ENCODE assay signal across 27 mouse cellular contexts in the genomic region with DNA sequence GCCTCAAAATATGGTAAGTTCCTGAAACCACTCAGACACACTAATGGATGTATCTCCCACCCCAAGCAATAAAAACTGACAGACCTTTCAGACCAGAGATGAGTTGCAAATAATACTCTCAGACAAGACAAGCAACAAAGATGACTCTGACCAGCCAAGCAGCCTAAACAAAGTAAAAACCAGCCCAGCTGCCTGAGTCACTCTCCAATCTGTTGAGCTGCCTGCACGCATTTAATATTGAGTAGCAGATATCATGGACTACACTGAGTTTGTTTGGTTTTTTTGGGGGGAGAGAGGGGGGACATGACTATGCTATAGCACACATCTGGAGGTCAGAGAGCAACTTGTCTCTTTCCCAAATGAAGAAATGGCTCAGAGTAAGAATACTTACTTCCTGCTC. TPM values are rescaled to one million over a fixed set of nuclear protein-coding genes. Genes with fewer than 3 reads are reported as not detected.
DNase-seq lines count a peak whose midpoint lies in the region; ATAC-seq and TF ChIP-seq lines count a peak whose summit lies in the region.
"Had no signal": no experiment of that assay in that cellular context is flagged by ENCODE, and none has a peak within 500 bp of the region (broad histone marks: within the 10 kb centered on the region; RNA-seq: fewer than 3 reads in every experiment).

No protein-coding gene starts in this region.

- ATAC-seq in liver, embryonic 11.5 days (replicated peaks; ENCODE audit: low FRiP score), result no peak
- ATAC-seq in G1E (ENCODE audit: extremely low read depth, insufficient number of reproducible peaks, low FRiP score, poor library complexity, severe bottlenecking), result peak; percentile 22; the same call in 1 of the 2 replicates
- no peak for ATAC-seq in liver, embryonic 16.5 days (ENCODE audit: low read depth)
- ATAC-seq: activated CD4-positive, CD25-positive, alpha-beta regulatory T cell, adult 4 months; hindbrain, embryonic 16.5 days; Patski had no signal

- H3K4me2 ChIP-seq in liver, embryonic 11.5 days, result peak overlapping the region; percentile 46
- no peak overlapping the region; the same call in 1 of the 2 replicates for H3K4me2 ChIP-seq in liver, embryonic 16.5 days (ENCODE audit: low read depth, low read length)
- H3K4me2 ChIP-seq: embryonic facial prominence, embryonic 13.5 days had no signal

- H3K27ac ChIP-seq in gastrocnemius, adult 2 months, result peak overlapping the region; percentile 46; the same call in 1 of the 2 replicates
- peak overlapping the region; percentile 54; the same call in 1 of the 2 replicates for H3K27ac ChIP-seq in liver, embryonic 11.5 days (ENCODE audit: low read depth, low read length)
- 0 out of 2 replicates have a peak overlapping the region, but pooled peaks have one; percentile 41 for H3K27ac ChIP-seq in liver, embryonic 16.5 days (ENCODE audit: low read length)
- H3K27ac ChIP-seq: embryonic facial prominence, embryonic 13.5 days; limb, embryonic 10.5 days; midbrain, embryonic 10.5 days had no signal

- H3K36me3 ChIP-seq in liver, embryonic 11.5 days (ENCODE audit: control insufficient read depth, insufficient read depth, low read length), result peaks cover 4% of the 10 kb centered on the region; the same call in 1 of the 2 replicates
- H3K36me3 ChIP-seq in G1E (replicated peaks), result peaks cover 63% of the 10 kb centered on the region
- H3K36me3 ChIP-seq in liver, embryonic 16.5 days (ENCODE audit: control insufficient read depth, insufficient read depth), result peaks cover 2% of the 10 kb centered on the region; the same call in 1 of the 2 replicates

- no peak for DNase-seq in gastrocnemius, adult 2 months
- DNase-seq in gastrocnemius, postnatal 4 days (ENCODE audit: low spot score in 2 of 2), result no peak
- no peak for DNase-seq in liver, embryonic 11.5 days (ENCODE audit: low spot score)
- no peak for DNase-seq in liver
- DNase-seq in G1E (ENCODE audit: low spot score), result no peak
- no peak for DNase-seq in layer of hippocampus, adult 9-10 months (ENCODE audit: low spot score)
- no peak for DNase-seq in testis, postnatal 14 days (ENCODE audit: low spot score)
- DNase-seq: cerebellum, adult 9-10 months; gastrocnemius, postnatal 14 days; kidney, adult 11 months; kidney, postnatal 10 days; lung, postnatal 14 days; retina, postnatal 1 day; right cerebral cortex, postnatal 4 days had no signal

- intact Hi-C loops in gastrocnemius, adult 2 months (cut with DNase I), result no loop called here

- TF ChIP-seq CTCF in gastrocnemius, adult 2 months (IDR thresholded peaks at IDR 0.05), result no peak
- TF ChIP-seq CTCF in G1E (IDR thresholded peaks at IDR 0.05; ENCODE audit: low read depth, low read length), result no peak

- H3K9me3 ChIP-seq in liver, embryonic 11.5 days (ENCODE audit: control insufficient read depth, low read length), result no peaks in the 10 kb centered on the region
- H3K9me3 ChIP-seq in G1E (replicated peaks), result no peaks in the 10 kb centered on the region
- no peaks in the 10 kb centered on the region for H3K9me3 ChIP-seq in liver, embryonic 16.5 days (replicated peaks; ENCODE audit: control insufficient read depth, low read length)
- H3K9me3 ChIP-seq: embryonic facial prominence, embryonic 13.5 days; limb, embryonic 10.5 days; midbrain, embryonic 10.5 days had no signal

- no peak overlapping the region for H3K9ac ChIP-seq in liver, embryonic 11.5 days (ENCODE audit: low read depth, low read length)
- H3K9ac ChIP-seq in liver, embryonic 16.5 days (ENCODE audit: low read depth, low read length), result no peak overlapping the region
- H3K9ac ChIP-seq: embryonic facial prominence, embryonic 13.5 days had no signal

- H3K27me3 ChIP-seq in liver, embryonic 11.5 days (replicated peaks; ENCODE audit: control insufficient read depth, insufficient read depth, low read length), result no peaks in the 10 kb centered on the region
- H3K27me3 ChIP-seq in G1E (ENCODE audit: insufficient read depth, low read length), result no peaks in the 10 kb centered on the region
- H3K27me3 ChIP-seq in liver, embryonic 16.5 days (ENCODE audit: control insufficient read depth, insufficient read depth, low read depth, low read length), result no peaks in the 10 kb centered on the region
- H3K27me3 ChIP-seq: embryonic facial prominence, embryonic 13.5 days; Patski had no signal

- H3K4me1 ChIP-seq in liver, embryonic 11.5 days (replicated peaks; ENCODE audit: control insufficient read depth, insufficient read depth, low read length), result peaks cover 62% of the 10 kb centered on the region
- H3K4me1 ChIP-seq in G1E (ENCODE audit: insufficient read depth, low read depth, low read length), result peaks cover 82% of the 10 kb centered on the region
- H3K4me1 ChIP-seq in liver, embryonic 16.5 days (ENCODE audit: control insufficient read depth, low read depth, low read length), result peaks cover 59% of the 10 kb centered on the region

- 29% methylated on average over 1 of the region's 1 CpGs for WGBS in liver, embryonic 11.5 days
- 32% methylated on average over 1 of the region's 1 CpGs for WGBS in liver, embryonic 16.5 days (ENCODE audit: insufficient replicate concordance)

- 0 out of 2 replicates have a peak overlapping the region, but pooled peaks have one; percentile 4 for H3K4me3 ChIP-seq in gastrocnemius, adult 2 months
- no peak overlapping the region for H3K4me3 ChIP-seq in liver, embryonic 11.5 days (ENCODE audit: low read depth, low read length)
- no peak overlapping the region; the same call in 1 of the 2 replicates for H3K4me3 ChIP-seq in G1E (ENCODE audit: low read depth, low read length)
- H3K4me3 ChIP-seq in liver, embryonic 16.5 days (ENCODE audit: low read depth, low read length), result no peak overlapping the region
- H3K4me3 ChIP-seq: embryonic facial prominence, embryonic 13.5 days; layer of hippocampus, adult 2 months; limb, embryonic 10.5 days; midbrain, embryonic 10.5 days had no signal

RNA-seq across cellular contexts. Expression of gene Luc7l3, which starts 6.5 kb away (rescaled TPM):
- 10 to 100 TPM; 41.1 to 48.6 TPM for total RNA-seq in gastrocnemius, adult 2 months (2021)
- 10 to 100 TPM; 62.7 to 73.3 TPM for total RNA-seq in gastrocnemius, postnatal 4 days (2021)
- polyA plus RNA-seq in liver, embryonic 11.5 days (2014; fragmentation: Nextera tagmentation; extraction: Ambion mirVana), result 90.6 and 97.6 TPM in 2 replicates
- total RNA-seq in G1E (2014; fragmentation: Nextera tagmentation), result 238 and 283 TPM in 2 replicates
- total RNA-seq in G1E (2017), result 170 and 260 TPM in 2 replicates
- 26.4 and 38.7 TPM in 2 replicates for polyA plus RNA-seq in G1E (2012)
- polyA plus RNA-seq in liver, embryonic 16.5 days (2015; fragmentation: Nextera tagmentation; extraction: Ambion mirVana), result 34.8 and 40.6 TPM in 2 replicates

RNA-seq across cellular contexts. Expression of gene Ankrd40, which starts 12.5 kb away (rescaled TPM):
- total RNA-seq in gastrocnemius, adult 2 months (2021), result 100 to 1,000 TPM; 203 to 264 TPM
- 100 to 1,000 TPM; 127 to 137 TPM for total RNA-seq in gastrocnemius, postnatal 4 days (2021)
- polyA plus RNA-seq in liver, embryonic 11.5 days (2014; fragmentation: Nextera tagmentation; extraction: Ambion mirVana), result 12.7 and 13.2 TPM in 2 replicates
- 34.4 and 46.0 TPM in 2 replicates for total RNA-seq in G1E (2014; fragmentation: Nextera tagmentation)
- total RNA-seq in G1E (2017), result 46.4 and 48.4 TPM in 2 replicates
- 75.8 and 90.9 TPM in 2 replicates for polyA plus RNA-seq in G1E (2012)
- 2.9 and 3.5 TPM in 2 replicates for polyA plus RNA-seq in liver, embryonic 16.5 days (2015; fragmentation: Nextera tagmentation; extraction: Ambion mirVana)

RNA-seq across cellular contexts. Expression of gene Gm21885, which starts 33.6 kb away (rescaled TPM):
- total RNA-seq in gastrocnemius, adult 2 months (2021), result not detected
- total RNA-seq in gastrocnemius, postnatal 4 days (2021), result not detected
- 0.40 TPM in 1 of 2 replicates, not detected in the other for polyA plus RNA-seq in liver, embryonic 11.5 days (2014; fragmentation: Nextera tagmentation; extraction: Ambion mirVana)
- not detected in 2 replicates for total RNA-seq in G1E (2014; fragmentation: Nextera tagmentation)
- total RNA-seq in G1E (2017), result 0.23 TPM in 1 of 2 replicates, not detected in the other
- not detected in 2 replicates for polyA plus RNA-seq in G1E (2012)
- 0.16 and 0.96 TPM in 2 replicates for polyA plus RNA-seq in liver, embryonic 16.5 days (2015; fragmentation: Nextera tagmentation; extraction: Ambion mirVana)
- total RNA-seq: adrenal gland, postnatal 4 days; gastrocnemius, postnatal 14 days; heart, postnatal 25 days; layer of hippocampus, adult 2 months; left cerebral cortex, adult 18-20 months had no signal
- polyA plus RNA-seq: cortical plate, adult 2 months; hindbrain, embryonic 16.5 days; limb, embryonic 10.5 days; midbrain, embryonic 10.5 days; Patski; urinary bladder, adult 2 months had no signal
